Mouse (Mus musculus) gastrocnemius, postnatal 10 days (tissue): ENCODE results near the gene Bdh1. TPM values are rescaled to one million over a fixed set of nuclear protein-coding genes. Genes with fewer than 3 reads are reported as not detected.
"Not testable (repeated sequence)": the region's sequence is repeated elsewhere in the genome, so short reads cannot be mapped to it uniquely, and the experiment has no call there.

Experiments
- DNase-seq: peaks from one replicate; pipeline ENCODE4 v3.0.0; 2021; ENCODE audit warnings: mixed read lengths
- long read RNA-seq, 2 experiments: library from polyadenylated mRNA; stranded (forward); transcript quantifications; one replicate each; pipeline ENCODE4 v2.0.0; 2021
- total RNA-seq, 2 experiments: library from RNA; stranded (reverse); gene quantifications; 2 replicates each; pipeline ENCODE4 v1.2.3; 2021

The Bdh1 gene
- total RNA-seq: 1 to 10 TPM; 1.5 to 3.0 TPM
- long read RNA-seq, experiment 1, partial matches to known transcripts: 0 of 2 reads
- long read RNA-seq, experiment 1, other reads (novel, unspliced or antisense): 1 of 2 reads
- long read RNA-seq, experiment 2: 0 reads

DNA sequence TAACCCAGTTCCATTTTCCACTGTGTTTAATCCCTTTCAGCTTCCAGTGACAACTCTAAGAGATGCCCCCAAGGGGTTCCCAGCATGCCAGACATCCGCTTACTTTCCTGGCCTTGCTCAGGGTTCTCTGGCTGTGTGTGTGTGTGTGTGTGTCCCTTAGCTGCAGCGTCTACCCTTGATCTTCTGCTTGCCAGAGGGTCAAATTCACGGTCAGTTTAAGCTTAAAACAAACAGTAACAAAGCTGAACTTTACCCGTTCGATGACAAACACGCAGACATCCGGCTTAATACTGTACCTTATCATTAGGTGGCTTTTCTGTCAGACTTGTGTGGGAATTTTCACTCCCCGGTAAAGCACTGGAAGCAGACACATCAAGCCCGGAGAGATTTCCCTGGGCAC is at the start of gene Bdh1:
Bdh1 (plus strand) TSS at position 281 of the 400 bp plus-strand sequence.
- no peak for DNase-seq

DNA sequence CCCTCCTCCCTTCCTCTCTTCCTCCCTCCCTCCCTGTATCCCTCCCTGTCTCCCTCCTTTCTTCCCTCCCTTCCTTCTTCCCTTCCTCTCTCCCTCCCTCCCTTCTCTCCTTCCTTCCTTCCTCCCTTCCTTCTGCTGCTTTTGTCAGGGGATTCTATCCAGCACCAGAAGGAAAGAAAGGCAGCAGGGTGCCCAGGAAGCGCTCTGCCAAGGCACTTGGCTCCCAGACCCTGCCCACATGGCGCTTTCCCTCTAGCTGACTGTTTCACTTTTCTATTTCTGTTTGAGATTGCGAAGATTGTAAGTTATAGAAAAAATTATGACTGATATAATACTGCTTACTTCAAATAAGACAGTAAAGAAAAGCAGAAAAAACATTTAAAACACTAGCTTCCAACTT is 49.8 kb upstream of the Bdh1 start:
- DNase-seq: not testable (repeated sequence)

- not testable (repeated sequence) for DNase-seq
Observed at GRCm38 (mm10) chr16:31375877-31376582, 46.0 kb upstream of the Bdh1 start.

- DNase-seq: not testable (repeated sequence)
Observed at GRCm38 (mm10) chr16:31388269-31388668, 33.8 kb upstream of the Bdh1 start.

DNA sequence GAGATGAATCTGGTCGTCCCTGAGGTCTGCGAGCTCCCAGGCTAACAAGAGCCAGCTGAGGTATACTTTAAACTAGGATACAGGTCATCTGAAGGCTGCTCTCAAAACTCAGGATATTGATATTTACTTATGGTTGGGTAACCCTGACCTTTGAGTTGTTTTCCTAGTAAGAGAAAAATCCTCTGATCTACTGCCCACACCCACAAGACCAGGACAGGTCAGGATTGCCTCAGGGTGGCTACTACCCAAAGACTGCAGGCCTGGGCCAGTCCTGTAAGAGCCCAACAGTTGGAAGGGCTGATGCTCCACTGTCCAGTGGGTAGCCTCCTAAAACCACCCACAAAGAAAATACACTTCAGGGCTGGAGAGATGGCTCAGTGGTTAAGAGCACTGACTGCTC is 22.8 kb upstream of the Bdh1 start:
- DNase-seq: no peak

- no peak for DNase-seq
Observed at GRCm38 (mm10) chr16:31400908-31401692, 21.0 kb upstream of the Bdh1 start.

- no peak for DNase-seq
Observed at GRCm38 (mm10) chr16:31402096-31402495, 20.0 kb upstream of the Bdh1 start.

DNA sequence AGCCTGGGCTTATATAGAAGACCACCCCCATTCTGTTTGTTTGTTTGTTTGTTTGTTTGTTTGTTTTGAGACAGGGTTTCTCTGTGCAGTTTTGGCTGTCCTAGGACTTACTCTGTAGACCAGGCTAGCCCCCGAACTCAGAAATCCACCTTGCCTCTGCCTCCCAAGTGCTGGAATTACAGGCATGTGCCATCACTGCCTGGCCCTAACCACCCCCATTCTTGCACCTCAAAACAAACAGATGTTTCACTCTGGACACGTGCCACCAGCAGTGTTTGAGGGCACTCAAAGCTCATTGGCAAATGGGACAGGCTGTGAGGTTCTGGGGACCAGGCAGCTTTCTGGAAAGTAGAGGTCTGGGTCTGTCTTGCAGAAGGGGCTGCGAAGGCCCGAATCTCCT is 18.1 kb upstream of the Bdh1 start:
- DNase-seq: no peak

GRCm38 (mm10) chr16:31405040-31405439 is 17.0 kb upstream of the Bdh1 start:
- DNase-seq: no peak

- no peak for DNase-seq
Observed at GRCm38 (mm10) chr16:31407872-31408271, 14.2 kb upstream of the Bdh1 start.

DNA sequence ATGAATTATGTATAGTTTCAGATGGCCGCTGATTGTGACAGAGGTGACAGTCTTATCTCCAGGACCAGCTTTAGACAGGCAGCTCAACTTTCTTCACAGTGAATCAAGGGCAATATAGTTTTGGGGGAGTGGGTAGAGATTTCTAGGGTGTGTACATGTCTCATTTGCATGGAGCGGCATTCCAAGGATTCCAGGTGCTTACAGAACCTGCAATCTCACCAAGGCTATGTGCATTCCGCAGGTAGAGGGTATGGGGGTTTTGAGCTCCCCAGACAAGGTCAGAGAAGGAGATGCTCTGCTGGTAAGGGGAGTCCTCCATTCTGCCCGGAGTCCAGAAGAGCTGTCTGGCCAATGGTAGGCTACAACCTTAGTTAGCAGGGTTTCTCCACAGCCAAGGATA is 11.1 kb upstream of the Bdh1 start:
- no peak for DNase-seq

- peak; percentile 72 for DNase-seq
Observed at GRCm38 (mm10) chr16:31412321-31412720, 9.8 kb upstream of the Bdh1 start.

- DNase-seq: no peak
Observed at GRCm38 (mm10) chr16:31413777-31414176, 8.3 kb upstream of the Bdh1 start.

DNA sequence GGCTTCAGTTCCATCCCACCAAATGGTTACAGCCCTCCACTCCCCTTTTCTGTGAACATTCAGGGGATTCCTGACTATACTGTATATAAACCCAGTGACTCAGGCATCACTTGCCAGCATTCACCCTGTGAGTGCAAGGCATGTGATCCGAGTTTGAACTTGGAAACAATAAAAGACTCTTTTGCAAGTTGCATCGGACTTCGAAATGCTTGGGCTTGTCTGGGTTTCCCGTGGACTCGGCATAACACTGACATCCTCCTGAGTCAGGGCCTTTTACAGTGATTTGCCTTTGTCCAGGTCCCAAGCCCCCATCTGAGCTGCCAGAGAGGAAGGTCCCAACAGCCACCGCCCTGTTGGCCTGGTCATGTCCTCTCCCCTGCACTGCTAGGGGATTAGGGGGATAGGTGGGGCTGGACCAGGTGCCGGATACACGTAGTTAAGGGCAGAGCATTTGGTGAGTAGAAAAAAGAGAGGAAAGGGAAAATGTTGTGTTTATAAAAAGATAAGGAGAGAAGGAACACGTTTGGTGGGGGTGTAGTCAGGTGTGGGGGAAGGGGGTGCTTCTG is 6.1 kb upstream of the Bdh1 start:
- no peak for DNase-seq

- no peak for DNase-seq
Observed at GRCm38 (mm10) chr16:31418704-31419103, 3.4 kb upstream of the Bdh1 start.

GRCm38 (mm10) chr16:31419457-31419856 is 2.6 kb upstream of the Bdh1 start:
- DNase-seq: no peak

DNA sequence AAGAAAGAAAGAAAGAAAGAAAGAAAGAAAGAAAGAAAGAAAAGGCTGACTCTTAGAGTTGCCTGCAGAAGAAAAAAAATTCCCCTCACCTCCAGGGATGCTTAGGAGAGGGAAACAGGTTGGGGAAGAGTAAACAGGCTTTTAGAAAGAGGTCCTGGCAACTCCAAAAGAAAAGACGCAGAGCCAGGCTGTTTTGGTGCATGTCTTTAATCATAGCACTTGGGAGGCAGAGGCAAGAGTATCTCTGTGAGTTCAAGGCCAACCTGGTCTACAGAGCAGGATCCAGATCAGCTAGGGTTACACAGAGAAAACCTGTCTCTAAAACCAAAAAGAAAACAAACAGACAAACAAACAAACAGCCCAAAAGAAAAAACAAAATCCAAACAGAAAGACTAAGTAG is 642 bp downstream of the Bdh1 start:
- no peak for DNase-seq

DNA sequence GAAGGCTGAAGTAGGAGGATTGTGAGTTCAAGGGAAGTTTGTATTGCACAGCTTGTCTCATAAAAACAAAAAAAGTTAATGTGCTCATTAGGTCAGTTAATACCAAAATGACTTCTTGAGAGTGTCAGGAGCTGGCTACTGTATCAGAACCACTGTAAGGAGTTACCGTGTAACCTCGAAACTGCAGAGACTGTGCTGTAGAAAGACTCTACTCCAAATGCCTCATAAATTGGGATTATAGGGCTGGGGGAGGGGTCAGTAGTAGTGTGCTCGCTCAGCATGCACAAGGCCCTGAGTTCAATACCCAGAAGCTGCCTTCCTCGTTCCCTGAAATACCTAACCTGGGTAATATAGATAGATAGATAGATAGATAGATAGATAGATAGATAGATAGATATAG is 1.3 kb downstream of the Bdh1 start:
- no peak for DNase-seq

DNA sequence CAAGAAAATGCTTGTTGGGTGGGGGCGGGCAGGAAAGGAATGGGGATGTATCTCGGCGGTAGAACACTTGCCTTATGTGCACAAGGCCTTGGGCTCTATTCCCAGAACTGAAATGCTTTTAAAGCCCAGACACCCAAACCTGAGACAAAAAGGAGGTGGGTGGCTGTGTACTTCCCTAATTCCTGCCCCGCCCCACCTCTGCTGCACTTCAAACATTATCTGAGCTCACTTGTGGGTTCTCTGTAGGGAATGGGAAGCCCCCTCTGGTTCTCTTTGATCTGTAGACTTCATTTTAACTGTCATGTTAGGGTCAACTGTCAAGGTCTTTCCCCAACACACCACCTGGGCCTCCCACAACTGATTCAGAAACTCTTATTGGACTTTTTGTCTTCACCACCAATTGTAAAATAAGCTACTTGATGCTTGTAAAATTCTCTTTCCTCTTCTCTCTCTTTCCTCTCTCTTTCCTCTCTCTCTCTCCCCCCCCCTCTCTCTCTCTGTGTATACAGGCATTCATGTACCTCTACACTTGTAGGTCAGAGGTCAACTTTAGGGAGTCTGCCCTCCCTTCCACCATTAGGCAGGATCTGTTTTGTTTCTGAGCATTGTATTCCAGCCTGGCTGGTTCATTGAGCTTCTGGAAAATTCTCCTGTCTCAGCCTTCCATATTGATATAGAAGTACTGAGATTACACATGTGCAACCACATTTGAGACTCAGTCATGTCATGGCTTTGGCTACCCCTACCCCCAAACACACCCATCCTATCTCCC is 2.5 kb downstream of the Bdh1 start:
- no peak for DNase-seq

GRCm38 (mm10) chr16:31425508-31425907 is 3.4 kb downstream of the Bdh1 start:
- peak; percentile 74 for DNase-seq

GRCm38 (mm10) chr16:31426496-31427126 is 4.5 kb downstream of the Bdh1 start:
- no peak for DNase-seq

- DNase-seq: no peak
Observed at GRCm38 (mm10) chr16:31428335-31428674, 6.2 kb downstream of the Bdh1 start.
